Mouse (Mus musculus) G1E (cell line): ENCODE data around the gene Dennd1a.

Experiments
- CTCF ChIP-seq: IDR thresholded peaks from 2 replicates; pipeline ENCODE4 v1.5.1; 2012; ENCODE audit warnings: low read depth, low read length, inconsistent platforms, mixed read lengths
- GATA1 ChIP-seq: IDR thresholded peaks from 2 replicates; pipeline ENCODE4 v1.6.1; 2012; ENCODE audit warnings: borderline replicate concordance, low read length, inconsistent platforms, mixed read lengths
- GATA2 ChIP-seq: IDR thresholded peaks from 2 replicates; pipeline ENCODE4 v1.6.1; 2012; ENCODE audit warnings: low read depth, low read length, inconsistent platforms, borderline replicate concordance
- POLR2AphosphoS5 ChIP-seq: IDR thresholded peaks from 2 replicates; pipeline ENCODE4 v1.6.1; 2012; ENCODE audit warnings: low read depth, low read length, inconsistent platforms; ENCODE audit not compliant: insufficient replicate concordance
- TAL1 ChIP-seq: conservative IDR thresholded peaks from 2 replicates; pipeline ENCODE4 v1.6.1; 2012; ENCODE audit warnings: low read depth, low read length, inconsistent platforms, mixed read lengths

GRCm38 (mm10) chr2:38237616-38238015, 49.6 kb downstream of the Dennd1a start:
- TF ChIP-seq TAL1 (no peak), CTCF (no peak), GATA1 (no peak), POLR2AphosphoS5 (no peak), GATA2 (no peak)
